Mouse (Mus musculus) hematopoietic stem cell, adult 5-6 weeks (primary cell): Measurements from ENCODE around the gene H2-Q2. TPM values are rescaled to one million over a fixed set of nuclear protein-coding genes. Genes with fewer than 3 reads are reported as not detected.
"Not testable (repeated sequence)": the region's sequence is repeated elsewhere in the genome, so short reads cannot be mapped to it uniquely, and the experiment has no call there.

Experiments used
- ATAC-seq, 2 experiments: fragments of 125-278 bp in 1 of 2; replicated peaks in 1 of 2; 2 replicates each; pipeline ENCODE4 v1.8.0; 2016 to 2017; ENCODE audit warnings: inconsistent platforms in 2 of 2, mild to moderate bottlenecking in 2 of 2, moderate number of reproducible peaks in 2 of 2, low read depth in 1 of 2, moderate TSS enrichment in 1 of 2; ENCODE audit not compliant: low FRiP score in 2 of 2, poor library complexity in 2 of 2, severe bottlenecking in 2 of 2, insufficient read depth in 1 of 2, low TSS enrichment in 1 of 2
- total RNA-seq: library from RNA; stranded (forward); fragments of 172-1452, 232-1000 nt; gene quantifications from 2 replicates; pipeline ENCODE4 v1.2.3, GENCODE M21; 2017

H2-Q2 gene
- not detected in 2 replicates for total RNA-seq

GRCm38 (mm10) chr17:35342071-35342671 is at the start of gene H2-Q2:
TSS of gene H2-Q2 (plus strand) at chr17:35342242.
- no peak for ATAC-seq

- peak in 1 of 2 experiments; percentile 42; a peak in 1 of 4 replicates for ATAC-seq
Observed at GRCm38 (mm10) chr17:35295796-35296195, 46.2 kb upstream of the H2-Q2 start.

GRCm38 (mm10) chr17:35300261-35300945 is 41.6 kb upstream of the H2-Q2 start:
- not testable (repeated sequence) for ATAC-seq

- ATAC-seq: peak; percentile 42 to 72
Observed at GRCm38 (mm10) chr17:35301645-35302258, 40.3 kb upstream of the H2-Q2 start.

- no peak for ATAC-seq
Observed at GRCm38 (mm10) chr17:35303271-35303670, 38.8 kb upstream of the H2-Q2 start.

GRCm38 (mm10) chr17:35303756-35304350 is 38.2 kb upstream of the H2-Q2 start:
- ATAC-seq: no peak

GRCm38 (mm10) chr17:35304478-35304877 is 37.6 kb upstream of the H2-Q2 start:
- ATAC-seq: no peak

- ATAC-seq: not testable (repeated sequence)
Observed at GRCm38 (mm10) chr17:35304921-35305320, 37.1 kb upstream of the H2-Q2 start.

- ATAC-seq: no peak
Observed at GRCm38 (mm10) chr17:35318671-35319070, 23.4 kb upstream of the H2-Q2 start.

GRCm38 (mm10) chr17:35320327-35321081 is 21.5 kb upstream of the H2-Q2 start, which contains the start of gene H2-Q1:
TSS of gene H2-Q1 (plus strand) at chr17:35320405.
- ATAC-seq: no peak

- ATAC-seq: not testable (repeated sequence)
Observed at GRCm38 (mm10) chr17:35325124-35325523, 16.9 kb upstream of the H2-Q2 start.

GRCm38 (mm10) chr17:35326000-35326399 is 16.0 kb upstream of the H2-Q2 start:
- ATAC-seq: not testable (repeated sequence)

GRCm38 (mm10) chr17:35329714-35330113 is 12.3 kb upstream of the H2-Q2 start:
- ATAC-seq: not testable (repeated sequence)

- ATAC-seq: not testable (repeated sequence)
Observed at GRCm38 (mm10) chr17:35331546-35331945, 10.5 kb upstream of the H2-Q2 start.

GRCm38 (mm10) chr17:35342711-35343476 is 852 bp downstream of the H2-Q2 start:
- peak in 1 of 2 experiments; percentile 21; a peak in 1 of 4 replicates for ATAC-seq

- not testable (repeated sequence) for ATAC-seq
Observed at GRCm38 (mm10) chr17:35347659-35348058, 5.6 kb downstream of the H2-Q2 start.

GRCm38 (mm10) chr17:35353275-35353674 is 11.2 kb downstream of the H2-Q2 start:
- ATAC-seq: not testable (repeated sequence)
